Mouse (Mus musculus) lung, postnatal 25 days (tissue): ENCODE measurements around the gene 1700001P01Rik.

Experiments
- DNase-seq: peaks from one replicate; pipeline ENCODE4 v3.0.0; 2022; ENCODE audit warnings: low spot score

Gene 1700001P01Rik

GRCm38 (mm10) chr11:97809235-97810121 is 33.8 kb upstream of the 1700001P01Rik start:
- no peak for DNase-seq

GRCm38 (mm10) chr11:97808621-97809234 is 33.0 kb upstream of the 1700001P01Rik start:
- no peak for DNase-seq

- peak; percentile 63 for DNase-seq
These were observed 32.4 kb upstream of the 1700001P01Rik start for GRCm38 (mm10) chr11:97808093-97808492.

- DNase-seq = no peak
These were observed 31.9 kb upstream of the 1700001P01Rik start for GRCm38 (mm10) chr11:97807626-97808025.

GRCm38 (mm10) chr11:97806613-97806964 is 30.9 kb upstream of the 1700001P01Rik start:
- DNase-seq = no peak

- DNase-seq = no peak
These were observed 30.2 kb upstream of the 1700001P01Rik start for GRCm38 (mm10) chr11:97805662-97806612.

GRCm38 (mm10) chr11:97804841-97805661 is 29.3 kb upstream of the 1700001P01Rik start:
- no peak for DNase-seq

GRCm38 (mm10) chr11:97803847-97804246 is 28.1 kb upstream of the 1700001P01Rik start:
- no peak for DNase-seq

GRCm38 (mm10) chr11:97802495-97802894 is 26.8 kb upstream of the 1700001P01Rik start:
- no peak for DNase-seq

GRCm38 (mm10) chr11:97802194-97802470 is 26.4 kb upstream of the 1700001P01Rik start:
- DNase-seq = no peak

- DNase-seq = peak; percentile 62
These were observed 25.9 kb upstream of the 1700001P01Rik start for GRCm38 (mm10) chr11:97801409-97802193.

GRCm38 (mm10) chr11:97800691-97801408 is 25.1 kb upstream of the 1700001P01Rik start:
- DNase-seq = no peak

- DNase-seq = peak; percentile 84
These were observed 24.4 kb upstream of the 1700001P01Rik start for GRCm38 (mm10) chr11:97799994-97800690.

- DNase-seq = peak; percentile 83
These were observed 23.7 kb upstream of the 1700001P01Rik start for GRCm38 (mm10) chr11:97799146-97799993.

GRCm38 (mm10) chr11:97798782-97799145 is 23.0 kb upstream of the 1700001P01Rik start, which contains the start of gene Lasp1:
Gene Lasp1, plus strand, starts transcription at chr11:97799000.
- DNase-seq = peak; percentile 91

- DNase-seq = no peak
These were observed 22.3 kb upstream of the 1700001P01Rik start for GRCm38 (mm10) chr11:97798083-97798435.

GRCm38 (mm10) chr11:97797369-97798082 is 21.8 kb upstream of the 1700001P01Rik start:
- no peak for DNase-seq

- peak; percentile 79 for DNase-seq
These were observed 21.2 kb upstream of the 1700001P01Rik start for GRCm38 (mm10) chr11:97796910-97797309.
